Mouse (Mus musculus) midbrain, embryonic 11.5 days (tissue): Measurements from ENCODE around the gene Rad51b. TPM values are rescaled to one million over a fixed set of nuclear protein-coding genes. Genes with fewer than 3 reads are reported as not detected.
A peak's percentile ranks its signal among the peaks of the same experiment; 100 is the strongest.

Experiments used
- ATAC-seq: fragments of 200-750 bp; cut with Nextera tagmentation; 2 replicates; pipeline ENCODE4 v1.8.0; 2017; ENCODE audit warnings: moderate TSS enrichment, moderate library complexity; ENCODE audit not compliant: low FRiP score
- DNase-seq: peaks from one replicate; pipeline ENCODE4 v3.0.0; 2015; ENCODE audit warnings: low spot score; ENCODE audit errors: missing footprints
- H3K27ac ChIP-seq: fragments of 300-500 bp; sonication (generic); 2 replicates; pipeline ENCODE4 v1.5.1; 2014; ENCODE audit warnings: low read depth, low read length
- H3K27me3 ChIP-seq: fragments of 300-500 bp; sonication (generic); 2 replicates; pipeline ENCODE4 v1.6.1; 2014; ENCODE audit warnings: mild to moderate bottlenecking, low read length, moderate library complexity, mixed read lengths; ENCODE audit not compliant: control insufficient read depth, insufficient read depth
- H3K36me3 ChIP-seq: fragments of 300-500 bp; sonication (generic); 2 replicates; pipeline ENCODE4 v1.6.1; 2014; ENCODE audit warnings: mild to moderate bottlenecking, low read length, moderate library complexity, mixed read lengths; ENCODE audit not compliant: control insufficient read depth, insufficient read depth
- H3K4me1 ChIP-seq: fragments of 300-500 bp; sonication (generic); 2 replicates; pipeline ENCODE4 v1.6.1; 2014; ENCODE audit warnings: low read length; ENCODE audit not compliant: control insufficient read depth, insufficient read depth
- H3K4me2 ChIP-seq: fragments of 300-500 bp; sonication (generic); 2 replicates; pipeline ENCODE4 v1.6.1; 2014; ENCODE audit warnings: mild to moderate bottlenecking, moderate library complexity
- H3K4me3 ChIP-seq: fragments of 300-500 bp; sonication (generic); 2 replicates; pipeline ENCODE4 v1.5.1; 2014; ENCODE audit warnings: low read depth, low read length
- H3K9ac ChIP-seq: fragments of 300-500 bp; sonication (generic); 2 replicates; pipeline ENCODE4 v1.6.1; 2014; ENCODE audit warnings: low read length
- H3K9me3 ChIP-seq: fragments of 300-500 bp; sonication (generic); 2 replicates; pipeline ENCODE4 v1.6.1; 2016; ENCODE audit warnings: low read length; ENCODE audit not compliant: control insufficient read depth
- WGBS: fragments of 180-500 bp; shearing (Covaris S2); extraction: QIAGEN DNeasy Blood & Tissue Kit; methylation state at CpG from one replicate; pipeline ENCODE4 v1.1.7; 2014; 5-methylcytosine and 5-hydroxymethylcytosine counted together
- polyA plus RNA-seq: library from polyadenylated mRNA; unstranded; fragments of >200 nt; fragmentation: Nextera tagmentation; extraction: Ambion mirVana; gene quantifications from 2 replicates; pipeline ENCODE4 v1.2.1, GENCODE M21; 2014

The Rad51b gene
- polyA plus RNA-seq, 1 experiment from 2014 or later = 6.9 TPM

DNA sequence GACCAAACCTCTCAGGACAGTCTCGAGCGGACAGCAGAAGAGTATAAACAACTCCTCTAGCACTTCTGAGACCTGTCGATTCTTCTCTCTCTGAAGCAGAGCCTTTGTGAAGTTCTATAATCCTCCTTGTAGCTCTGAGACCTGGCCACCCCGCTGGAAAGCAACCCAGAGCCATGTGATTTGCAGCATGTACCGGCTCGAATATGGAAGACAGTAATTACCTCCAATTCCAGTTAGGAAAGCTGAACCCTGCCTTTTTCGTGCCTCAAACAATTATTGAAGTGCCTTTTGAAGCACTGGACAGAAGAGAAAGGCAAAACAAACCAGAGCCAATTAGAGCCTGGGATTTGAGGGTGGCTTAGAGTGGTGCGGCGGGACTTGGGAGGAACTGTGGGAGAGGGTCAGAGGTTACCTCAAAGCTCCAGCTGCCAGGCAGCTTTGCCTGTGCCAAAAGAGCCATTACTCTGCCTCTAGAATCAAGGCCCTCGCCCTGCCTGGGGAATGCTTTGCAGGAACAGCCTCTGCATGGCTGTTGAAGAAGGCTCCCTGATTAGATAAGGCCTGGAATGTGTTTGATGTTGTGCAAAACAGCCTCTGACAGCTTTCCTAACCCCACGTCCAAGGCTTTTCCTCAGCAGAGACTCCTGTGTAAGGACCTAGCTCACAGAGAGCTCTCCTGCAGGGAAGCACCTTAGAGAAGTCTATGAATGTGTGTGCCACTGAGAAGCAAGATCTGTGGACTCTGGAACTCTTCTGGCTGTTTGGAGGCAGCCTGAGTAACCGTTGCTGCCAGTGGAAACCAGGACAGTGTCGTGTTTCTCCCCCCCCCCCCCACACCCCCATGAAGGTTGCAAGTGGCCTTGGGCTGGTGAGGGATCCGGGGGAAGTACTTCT, 562.5 kb downstream of the Rad51b start:
- Histone ChIP-seq H3K4me1 (peaks cover 14% of the 10 kb centered on the region), H3K9me3 (no peaks in the 10 kb centered on the region), H3K27me3 (no peaks in the 10 kb centered on the region), H3K4me2 (no peak overlapping the region), H3K36me3 (no peaks in the 10 kb centered on the region), H3K4me3 (no peak overlapping the region), H3K9ac (peak overlapping the region; percentile 3; the same call in 1 of the 2 replicates), H3K27ac (peak overlapping the region; percentile 63)
- no peak for DNase-seq
- ATAC-seq = peak; percentile 79
- WGBS = 15% methylated on average over 14 of the region's 14 CpGs

DNA sequence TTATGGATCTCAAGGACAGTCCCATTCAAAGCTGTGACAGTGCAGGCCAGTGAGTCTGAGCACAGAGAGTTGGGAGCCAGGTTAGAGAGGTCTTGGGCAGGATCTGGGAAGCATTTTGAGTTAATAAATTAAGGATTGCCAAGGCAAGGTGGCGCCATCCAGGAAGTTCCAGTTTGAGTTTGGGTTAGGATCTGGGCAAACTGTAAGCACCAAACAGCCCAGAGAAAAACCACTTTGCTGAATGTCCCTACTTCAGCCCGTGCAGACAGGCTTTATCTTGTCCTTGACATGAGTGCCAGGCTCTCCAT, 563.1 kb downstream of the Rad51b start:
- 73% methylated on average over 2 of the region's 2 CpGs for WGBS
- no peak; the same call in 1 of the 2 replicates for ATAC-seq
- no peaks in the 10 kb centered on the region for H3K27me3 ChIP-seq

More for the DNA sequence above, 563.1 kb downstream of the Rad51b start:
- DNase-seq = no peak
- Histone ChIP-seq H3K36me3 (no peaks in the 10 kb centered on the region), H3K9me3 (no peaks in the 10 kb centered on the region), H3K4me3 (no peak overlapping the region), H3K4me2 (no peak overlapping the region), H3K9ac (no peak overlapping the region), H3K4me1 (peaks cover 16% of the 10 kb centered on the region), H3K27ac (peak overlapping the region; percentile 63; the same call in 1 of the 2 replicates)

Other genes starting within 250 kb of the Rad51b start
- 29.0 and 29.6 TPM in 2 replicates for gene Pigh, start 207.6 kb upstream of the Rad51b start, polyA plus RNA-seq
- 4.1 and 5.5 TPM in 2 replicates for gene Arg2, start 166.5 kb upstream of the Rad51b start, polyA plus RNA-seq
- gene Vti1b, start 124.6 kb upstream of the Rad51b start, polyA plus RNA-seq = 101 and 106 TPM in 2 replicates
- 28.9 and 31.1 TPM in 2 replicates for gene Rdh11, start 105.0 kb upstream of the Rad51b start, polyA plus RNA-seq
- 1.4 and 1.9 TPM in 2 replicates for gene Rdh12, start 88.4 kb upstream of the Rad51b start, polyA plus RNA-seq
- gene Zfyve26, start 978 bp upstream of the Rad51b start, polyA plus RNA-seq = 11.5 and 12.9 TPM in 2 replicates